Mouse (Mus musculus) ES-E14 (cell line): ENCODE measurements around the gene Npas3.
"Not testable (repeated sequence)": the region's sequence is repeated elsewhere in the genome, so short reads cannot be mapped to it uniquely, and the experiment has no call there.

Experiments used
- MAFK ChIP-seq: IDR thresholded peaks from 2 replicates; pipeline ENCODE4 v1.6.1; 2014; ENCODE audit warnings: mild to moderate bottlenecking, low read depth, low read length, inconsistent platforms; ENCODE audit not compliant: insufficient read depth
- ZNF384 ChIP-seq: IDR thresholded peaks from 2 replicates; pipeline ENCODE4 v1.6.1; 2012; ENCODE audit warnings: low read depth, low read length, inconsistent platforms

DNA sequence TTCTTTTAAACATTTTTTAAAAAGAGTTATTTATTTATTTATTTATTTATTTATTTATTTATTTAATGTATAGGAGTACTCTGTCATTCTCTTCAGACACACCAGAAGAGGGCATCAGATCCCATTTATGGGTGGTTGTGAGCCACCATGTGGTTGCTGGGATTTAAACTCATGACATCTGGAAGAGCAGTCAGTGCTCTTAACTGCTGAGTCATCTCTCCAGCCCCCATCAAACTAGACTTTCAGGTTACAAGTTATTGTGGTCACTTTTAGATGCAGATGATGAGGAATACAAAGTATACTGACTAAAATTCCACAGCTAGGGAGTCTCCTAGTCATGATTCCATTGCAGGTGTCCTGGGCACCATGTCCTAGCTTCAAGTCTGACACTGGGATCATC lies 26.0 kb downstream of the Npas3 start:
- peak; percentile 57 for TF ChIP-seq MAFK
- TF ChIP-seq ZNF384 = not testable (repeated sequence)
